Mouse (Mus musculus) liver, postnatal 0 days (tissue): Measurements from ENCODE around the gene Hoxa1.

Source experiments
- CTCF ChIP-seq: sonication (generic); IDR thresholded peaks from 2 replicates; pipeline ENCODE4 v1.5.1; 2016; ENCODE audit warnings: antibody characterized with exemption, low read depth
- EP300 ChIP-seq: IDR thresholded peaks from 2 replicates; pipeline ENCODE4 v1.6.1; 2016; ENCODE audit warnings: antibody characterized with exemption, low read depth, mild to moderate bottlenecking

- no peak for TF ChIP-seq CTCF
- no peak for TF ChIP-seq EP300
These were observed 51.4 kb downstream of the Hoxa1 start for GRCm38 (mm10) chr6:52106716-52107115.
